Mouse (Mus musculus): ENCODE measurements at regions not wholly inside any gene's neighbourhood (a gene's known extent, or its start where the extent isn't known, plus 50 kb on each side); places are given as distances from the start of the nearest gene placed in this dataset.

- peak; percentile 60 to 80 for DNase-seq (ENCODE audit: low spot score in 2 of 2)
These were observed 176.3 kb upstream of the Spaca1 start for GRCm38 (mm10) chr4:34226089-34226840.

GRCm38 (mm10) chr4:34226886-34227285 lies 176.9 kb upstream of the Spaca1 start:
- no peak for DNase-seq (ENCODE audit: low spot score in 2 of 2)

- no peak for DNase-seq (ENCODE audit: low spot score in 2 of 2)
These were observed 177.6 kb upstream of the Spaca1 start for GRCm38 (mm10) chr4:34227611-34228010.

DNA sequence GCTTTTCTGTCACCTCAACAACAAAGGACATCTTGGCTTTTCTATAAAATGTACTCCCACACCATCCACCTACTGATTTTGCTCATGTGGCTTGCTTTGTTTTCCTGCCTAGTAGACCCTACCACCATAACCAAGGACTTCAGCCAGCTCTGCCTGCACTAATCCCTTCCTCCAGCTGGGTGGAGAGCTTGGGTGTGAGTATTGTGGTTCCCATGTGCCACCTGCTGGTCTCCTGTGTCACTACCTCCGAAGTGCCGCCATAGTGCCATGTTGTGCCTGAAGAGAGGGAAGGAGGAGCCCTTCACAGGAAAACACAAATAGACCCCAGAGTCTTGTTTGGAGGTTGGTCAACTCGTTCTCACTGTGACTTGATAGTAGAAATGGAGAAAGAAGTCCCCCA lies 181.3 kb upstream of the Spaca1 start:
- peak; percentile 64 to 81 for DNase-seq (ENCODE audit: low spot score in 2 of 2)

GRCm38 (mm10) chr4:34234204-34234603 lies 184.2 kb upstream of the Spaca1 start:
- no peak for DNase-seq (ENCODE audit: low spot score in 2 of 2)

GRCm38 (mm10) chr4:34234645-34235044 lies 184.7 kb upstream of the Spaca1 start:
- DNase-seq (ENCODE audit: low spot score in 2 of 2), result no peak

GRCm38 (mm10) chr4:34237791-34238190 lies 187.8 kb upstream of the Spaca1 start:
- DNase-seq (ENCODE audit: low spot score in 2 of 2), result no peak

DNA sequence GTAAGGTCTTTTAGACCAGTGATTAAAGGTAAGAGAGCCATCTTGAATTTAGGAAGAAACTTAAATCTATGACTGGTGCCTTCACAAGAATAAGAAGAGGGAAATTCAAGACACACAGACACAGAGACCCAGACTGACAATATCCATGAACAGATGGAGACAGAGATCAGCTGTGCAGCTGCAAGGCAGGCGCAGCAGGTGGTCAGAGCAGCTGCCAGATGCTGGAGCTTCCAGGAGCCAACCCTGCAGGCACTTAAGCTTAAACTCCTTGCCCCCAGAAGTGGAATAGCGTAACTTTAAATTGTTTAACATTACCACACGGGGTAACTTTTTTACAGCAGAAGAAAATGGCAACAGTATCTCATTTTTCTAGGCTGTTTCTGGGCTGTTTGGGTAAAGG lies 189.6 kb upstream of the Spaca1 start:
- no peak for DNase-seq (ENCODE audit: low spot score in 2 of 2)

- peak in 1 of 2 experiments; percentile 12 for DNase-seq (ENCODE audit: low spot score in 2 of 2)
These were observed 191.1 kb upstream of the Spaca1 start for GRCm38 (mm10) chr4:34241060-34241571.

DNA sequence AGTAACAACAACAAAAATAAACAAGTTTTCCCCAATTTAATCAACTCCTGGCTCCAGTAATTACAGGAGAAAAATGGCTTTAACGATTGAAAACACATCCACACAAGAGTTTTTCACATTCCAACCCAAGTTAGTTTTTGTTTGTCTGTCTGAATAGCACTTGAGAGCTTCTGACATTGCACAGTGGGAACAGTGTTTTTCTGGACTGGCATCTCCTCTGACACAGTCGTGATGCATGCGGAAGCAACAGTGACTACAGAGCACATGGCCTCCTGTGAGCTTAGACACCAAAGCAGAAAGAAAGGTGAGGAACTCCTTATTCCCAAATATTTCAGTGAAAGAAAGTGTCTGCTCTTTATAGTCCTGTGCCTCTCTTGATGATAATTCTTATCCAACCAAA lies 191.7 kb upstream of the Spaca1 start:
- no peak for DNase-seq (ENCODE audit: low spot score in 2 of 2)

DNA sequence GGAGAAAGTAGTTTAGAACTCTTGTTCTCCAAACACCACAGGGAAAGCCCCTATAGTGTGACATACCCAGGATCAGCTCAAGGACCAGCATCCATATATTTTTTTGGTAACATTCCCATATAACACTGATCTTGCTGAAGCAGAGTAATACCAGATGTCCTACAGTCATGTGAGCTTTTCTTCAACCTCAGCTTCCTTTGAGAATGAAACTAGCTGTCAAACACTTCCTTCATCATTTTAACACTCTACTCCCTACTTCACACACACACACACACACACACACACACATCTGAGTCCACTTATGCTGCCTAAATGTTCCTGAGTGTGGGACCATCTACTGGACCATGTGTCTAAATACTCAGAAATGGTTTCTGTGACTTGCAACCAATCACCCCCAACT lies 209.5 kb upstream of the Spaca1 start:
- DNase-seq (ENCODE audit: low spot score in 2 of 2), result no peak

GRCm38 (mm10) chr4:34260468-34260867 lies 210.5 kb upstream of the Spaca1 start:
- no peak for DNase-seq (ENCODE audit: low spot score in 2 of 2)

DNA sequence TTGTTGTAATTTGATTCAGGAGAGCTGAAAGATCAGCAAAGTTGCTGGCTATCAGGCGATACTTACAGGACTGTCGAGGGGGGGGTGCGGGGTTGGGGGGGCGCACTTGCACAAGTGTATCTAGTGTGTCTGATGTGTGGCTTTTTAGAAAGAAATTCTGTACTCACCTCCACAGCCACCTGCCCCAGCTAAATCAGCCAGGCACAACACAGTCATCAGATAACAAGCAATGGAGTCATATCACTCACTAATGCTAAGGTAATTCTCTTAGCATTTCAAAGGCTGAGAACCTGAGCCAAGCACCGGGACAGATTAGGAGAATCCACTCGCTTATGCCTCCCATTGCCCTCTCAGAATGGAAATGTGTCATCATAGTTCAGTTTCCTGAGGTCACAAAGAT lies 211.8 kb upstream of the Spaca1 start:
- no peak for DNase-seq (ENCODE audit: low spot score in 2 of 2)

DNA sequence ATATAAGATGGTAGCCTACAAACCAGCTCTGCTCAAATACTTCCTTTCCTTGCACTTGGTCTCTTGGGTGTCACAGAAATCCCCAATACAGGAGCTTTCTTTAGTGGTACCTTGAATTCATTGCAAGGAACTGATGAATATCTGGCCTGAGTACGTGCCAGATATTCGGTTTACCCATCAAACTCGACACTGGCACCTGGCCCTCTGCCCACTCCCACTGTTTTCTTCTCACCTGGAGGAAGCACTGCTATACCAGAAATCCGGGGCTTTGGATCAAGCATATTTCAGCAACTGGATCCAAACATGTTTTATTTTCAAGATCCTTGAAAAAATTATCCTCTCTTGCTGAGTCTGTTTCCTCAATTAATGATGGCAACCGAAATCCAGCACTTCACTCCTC lies 214.4 kb upstream of the Spaca1 start:
- DNase-seq (ENCODE audit: low spot score in 2 of 2), result no peak

GRCm38 (mm10) chr4:34274316-34274715 lies 224.3 kb upstream of the Spaca1 start:
- peak in 1 of 2 experiments; percentile 24 for DNase-seq (ENCODE audit: low spot score in 2 of 2)

DNA sequence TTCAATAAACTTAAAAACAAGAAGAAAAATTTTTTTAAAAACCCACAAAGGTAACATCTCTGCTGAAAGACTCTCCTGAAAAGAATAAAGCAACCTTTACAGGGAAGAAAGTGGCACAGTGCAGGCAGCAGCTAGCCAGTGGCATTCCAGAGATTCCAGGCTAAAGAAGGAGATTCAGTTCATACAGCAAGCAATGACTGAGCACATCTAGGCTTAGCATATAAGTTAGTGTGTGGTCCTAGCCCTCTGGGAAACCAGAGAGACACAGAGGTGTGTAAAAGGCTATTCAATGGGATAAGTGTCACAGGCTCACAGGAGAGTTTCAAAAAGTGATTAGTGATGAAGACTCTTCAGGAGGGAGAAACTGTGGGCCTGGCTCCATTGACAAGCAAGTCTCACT lies 225.4 kb upstream of the Spaca1 start:
- no peak for DNase-seq (ENCODE audit: low spot score in 2 of 2)

DNA sequence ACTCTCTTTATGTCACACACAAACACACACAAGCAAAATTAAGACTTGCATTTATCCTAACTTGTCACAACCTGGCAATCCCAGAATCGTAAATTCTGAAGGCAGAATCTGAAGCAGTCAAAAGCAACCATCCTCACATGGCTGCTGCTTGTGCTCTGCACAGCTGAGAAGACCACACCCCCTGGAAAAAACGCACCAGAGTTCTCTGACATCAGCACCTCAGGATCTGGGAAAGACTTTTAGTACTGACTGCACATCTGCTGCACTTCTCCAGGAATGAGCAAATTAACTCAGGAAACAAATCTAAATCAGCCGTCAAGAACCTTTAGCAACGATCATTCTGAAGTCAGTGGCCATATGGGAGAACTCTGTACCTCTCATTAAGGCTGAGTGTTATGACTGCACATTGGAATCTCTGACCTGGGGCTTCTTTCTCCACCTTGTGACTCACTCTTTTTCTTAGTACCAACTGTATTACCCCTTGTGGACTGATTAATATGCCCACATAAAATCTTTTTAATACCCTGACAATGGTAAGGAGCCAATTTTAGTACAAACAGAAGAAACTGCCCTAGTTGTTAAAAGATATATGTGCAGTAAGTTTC lies 248.1 kb upstream of the Akirin2 start:
- no peak for DNase-seq (ENCODE audit: low spot score in 2 of 2)

DNA sequence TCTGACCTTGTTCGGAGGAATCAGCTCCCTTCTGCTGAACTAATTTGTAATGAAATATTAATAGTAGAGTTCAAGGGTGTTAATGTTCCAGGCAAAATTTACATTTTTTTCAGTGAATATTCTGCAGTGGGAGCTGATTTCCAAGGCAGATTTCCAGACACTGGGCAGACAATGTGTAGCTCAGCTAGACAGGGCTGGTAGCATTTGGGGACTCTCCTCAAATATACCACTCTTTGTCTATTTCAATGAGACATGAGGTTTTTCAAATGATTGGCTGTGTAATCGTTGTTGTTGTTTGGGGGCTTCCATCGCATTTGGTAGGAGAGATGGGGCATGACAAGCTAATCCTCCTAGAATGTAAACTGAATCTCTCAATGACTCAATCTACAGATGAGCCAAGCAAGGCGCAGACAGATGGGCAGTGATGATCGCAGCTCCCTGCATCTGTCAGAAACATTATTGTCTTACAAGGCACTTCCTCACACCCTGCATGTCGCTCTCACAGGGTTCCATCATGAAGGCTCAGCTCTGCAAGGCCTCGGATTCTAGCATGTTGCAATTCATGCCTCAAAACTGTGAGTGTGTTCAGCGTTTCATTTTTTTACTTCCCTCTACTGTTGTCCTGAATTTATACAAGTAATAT lies 241.7 kb upstream of the Akirin2 start:
- DNase-seq (ENCODE audit: low spot score in 2 of 2), result peak in 1 of 2 experiments; percentile 23

GRCm38 (mm10) chr4:34310061-34310642 lies 240.6 kb upstream of the Akirin2 start:
- no peak for DNase-seq (ENCODE audit: low spot score in 2 of 2)

DNA sequence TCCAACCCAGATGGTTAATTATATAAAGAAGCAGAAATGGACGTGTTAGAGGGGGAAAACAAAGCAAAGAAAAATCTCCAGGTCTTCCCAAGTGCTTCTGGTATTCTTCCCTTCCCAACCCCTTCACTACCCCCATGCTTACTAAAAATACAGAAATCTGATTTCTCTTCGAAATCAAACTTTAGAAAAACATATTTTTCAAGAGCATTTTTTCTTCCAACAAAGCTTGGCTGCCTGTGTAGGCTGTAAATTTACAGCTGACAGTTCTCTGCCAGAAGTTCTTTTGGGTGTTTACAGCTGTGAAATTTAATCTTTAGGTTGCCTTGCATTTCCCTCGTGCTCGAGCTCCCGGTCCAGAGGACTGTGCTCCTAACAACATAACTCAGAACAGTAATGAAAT lies 234.9 kb upstream of the Akirin2 start:
- peak in 1 of 2 experiments; percentile 58 for DNase-seq (ENCODE audit: low spot score in 2 of 2)

DNA sequence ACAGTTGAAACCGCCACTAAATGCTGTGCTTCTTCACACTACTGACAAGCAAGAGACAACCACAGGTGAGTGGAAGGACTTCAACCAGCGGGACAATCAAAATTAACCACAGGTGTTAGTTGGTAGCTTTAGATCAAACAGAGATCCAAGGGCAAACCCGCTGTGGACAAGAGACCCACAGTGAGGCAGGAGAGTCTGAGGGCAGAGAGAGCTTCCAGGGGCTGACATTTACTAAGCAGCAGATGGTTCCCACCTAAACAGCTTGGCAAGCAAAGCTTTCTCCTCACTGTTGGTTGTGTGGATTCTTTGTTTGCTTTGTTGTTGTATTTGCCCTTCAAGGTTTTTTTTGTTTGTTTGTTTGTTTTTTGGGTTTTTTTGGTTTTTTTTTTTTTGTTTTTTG lies 227.9 kb upstream of the Akirin2 start:
- no peak for DNase-seq (ENCODE audit: low spot score in 2 of 2)

DNA sequence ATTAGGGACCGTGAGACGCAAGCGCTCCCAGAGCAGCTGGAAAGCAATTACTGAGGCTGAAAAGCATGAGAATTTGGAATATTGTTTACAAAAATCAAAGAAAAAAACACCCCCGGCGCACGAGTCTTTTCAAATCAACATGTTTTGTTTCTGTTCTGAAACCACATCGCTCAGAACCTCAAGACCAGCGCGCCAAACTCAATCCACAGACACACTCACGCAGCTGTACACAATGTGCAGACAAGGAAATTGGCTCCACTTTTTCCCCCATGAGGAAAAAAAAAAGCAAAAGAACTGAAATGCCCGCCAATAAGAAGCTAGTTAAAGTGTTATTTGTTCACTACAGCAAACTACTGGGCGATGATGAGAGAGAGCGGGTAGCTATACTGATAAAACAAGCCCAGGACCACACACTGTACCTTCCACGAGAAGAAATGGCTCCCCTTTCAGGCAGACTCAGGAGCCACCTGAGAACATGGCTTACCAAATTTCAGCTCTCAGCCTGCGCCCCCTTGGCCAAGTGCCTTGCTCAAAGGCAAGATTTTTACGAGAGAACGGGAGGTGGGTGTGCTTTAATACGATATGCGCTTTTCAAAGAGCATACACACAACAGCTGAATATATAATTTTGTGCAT lies 222.5 kb upstream of the Akirin2 start:
- no peak for DNase-seq (ENCODE audit: low spot score in 2 of 2)

Data from frontal cortex, postnatal 36 days (tissue).